Comparison of ENCODE assay signal across 28 mouse cellular contexts in the genomic region with DNA sequence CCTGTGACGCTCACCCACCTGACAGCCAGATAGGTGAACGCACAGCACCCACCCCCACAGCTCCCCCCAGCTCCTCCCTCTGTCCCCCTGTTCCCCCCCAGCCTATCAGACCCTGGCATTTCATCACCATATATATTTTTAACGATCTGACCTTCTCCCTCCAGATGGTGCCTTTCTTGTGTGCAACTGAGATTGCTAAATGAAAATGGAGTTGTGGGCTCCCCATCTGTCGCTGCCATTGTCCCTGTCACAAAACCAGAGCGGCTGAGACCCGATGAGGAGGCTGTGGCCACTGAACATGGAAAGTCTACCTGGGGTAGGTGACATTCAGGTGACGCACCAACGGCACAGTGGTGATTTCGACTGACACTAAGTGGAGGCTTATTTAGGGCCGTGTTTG.
DNase-seq lines count a peak whose midpoint lies in the region; ATAC-seq and TF ChIP-seq lines count a peak whose summit lies in the region.
"Had no signal": no experiment of that assay in that cellular context is flagged by ENCODE, and none has a peak within 500 bp of the region (broad histone marks: within the 10 kb centered on the region; RNA-seq: fewer than 3 reads in every experiment).

No protein-coding gene starts in this region.

- no peaks in the 10 kb centered on the region for H3K27me3 ChIP-seq in forebrain, embryonic 12.5 days
- no peaks in the 10 kb centered on the region for H3K27me3 ChIP-seq in forebrain, embryonic 16.5 days (replicated peaks; ENCODE audit: control insufficient read depth, insufficient read depth, low read length)
- no peaks in the 10 kb centered on the region for H3K27me3 ChIP-seq in neural tube, embryonic 13.5 days
- H3K27me3 ChIP-seq in neural tube, embryonic 15.5 days (replicated peaks), result no peaks in the 10 kb centered on the region
- H3K27me3 ChIP-seq: heart, embryonic 12.5 days; limb, embryonic 13.5 days; liver, embryonic 12.5 days had no signal

- no peak overlapping the region for H3K4me2 ChIP-seq in forebrain, embryonic 12.5 days
- no peak overlapping the region for H3K4me2 ChIP-seq in forebrain, embryonic 16.5 days (ENCODE audit: low read length)
- H3K4me2 ChIP-seq in neural tube, embryonic 13.5 days, result no peak overlapping the region
- H3K4me2 ChIP-seq in neural tube, embryonic 15.5 days, result no peak overlapping the region
- H3K4me2 ChIP-seq: heart, embryonic 12.5 days; limb, embryonic 13.5 days; liver, embryonic 12.5 days had no signal

- H3K9me3 ChIP-seq in forebrain, embryonic 12.5 days, result peaks cover 3% of the 10 kb centered on the region; the same call in 1 of the 2 replicates
- no peaks in the 10 kb centered on the region for H3K9me3 ChIP-seq in forebrain, embryonic 16.5 days (ENCODE audit: control insufficient read depth, low read length)
- H3K9me3 ChIP-seq in neural tube, embryonic 13.5 days, result peaks cover 2% of the 10 kb centered on the region; the same call in 1 of the 2 replicates
- no peaks in the 10 kb centered on the region for H3K9me3 ChIP-seq in neural tube, embryonic 15.5 days (replicated peaks)

- peaks cover 76% of the 10 kb centered on the region for H3K36me3 ChIP-seq in forebrain, embryonic 12.5 days (replicated peaks)
- peaks cover 16% of the 10 kb centered on the region for H3K36me3 ChIP-seq in forebrain, embryonic 16.5 days (ENCODE audit: control insufficient read depth, insufficient read depth)
- H3K36me3 ChIP-seq in neural tube, embryonic 13.5 days, result peaks cover 74% of the 10 kb centered on the region
- H3K36me3 ChIP-seq in neural tube, embryonic 15.5 days, result peaks cover 52% of the 10 kb centered on the region

- H3K27ac ChIP-seq in forebrain, embryonic 12.5 days, result peak overlapping the region; percentile 64
- H3K27ac ChIP-seq in forebrain, embryonic 16.5 days (ENCODE audit: low read length), result no peak overlapping the region
- H3K27ac ChIP-seq in layer of hippocampus, adult 2 months, result peak overlapping the region; percentile 61
- H3K27ac ChIP-seq in neural tube, embryonic 13.5 days (replicated peaks), result peak overlapping the region; percentile 52
- H3K27ac ChIP-seq in neural tube, embryonic 15.5 days (replicated peaks), result no peak overlapping the region
- H3K27ac ChIP-seq: gastrocnemius, adult 2 months; heart, adult 2 months; left cerebral cortex, adult 2 months; limb, embryonic 13.5 days; liver, embryonic 12.5 days; stomach, postnatal 0 days had no signal

- no peaks in the 10 kb centered on the region for H3K4me1 ChIP-seq in forebrain, embryonic 12.5 days
- no peaks in the 10 kb centered on the region; the same call in 1 of the 2 replicates for H3K4me1 ChIP-seq in forebrain, embryonic 16.5 days (replicated peaks; ENCODE audit: control insufficient read depth, insufficient read depth, low read length)
- H3K4me1 ChIP-seq in neural tube, embryonic 13.5 days (replicated peaks), result peaks cover 14% of the 10 kb centered on the region; the same call in 1 of the 2 replicates
- H3K4me1 ChIP-seq in neural tube, embryonic 15.5 days, result peaks cover 4% of the 10 kb centered on the region; the same call in 1 of the 2 replicates
- H3K4me1 ChIP-seq: heart, embryonic 12.5 days; limb, embryonic 13.5 days had no signal

- H3K9ac ChIP-seq in forebrain, embryonic 12.5 days, result no peak overlapping the region
- no peak overlapping the region for H3K9ac ChIP-seq in forebrain, embryonic 16.5 days (replicated peaks; ENCODE audit: low read depth, low read length)
- H3K9ac ChIP-seq in neural tube, embryonic 13.5 days, result no peak overlapping the region
- H3K9ac ChIP-seq in neural tube, embryonic 15.5 days (replicated peaks), result no peak overlapping the region
- H3K9ac ChIP-seq: heart, embryonic 12.5 days; limb, embryonic 13.5 days; liver, embryonic 12.5 days; liver, postnatal 0 days had no signal

- TF ChIP-seq CTCF in layer of hippocampus, adult 2 months (conservative IDR thresholded peaks at IDR 0.05), result no peak

- 82% methylated on average over 10 of the region's 10 CpGs for WGBS in forebrain, embryonic 12.5 days
- WGBS in forebrain, embryonic 16.5 days, result 69% methylated on average over 10 of the region's 10 CpGs
- WGBS in neural tube, embryonic 13.5 days, result 73% methylated on average over 10 of the region's 10 CpGs
- WGBS in neural tube, embryonic 15.5 days, result 61% methylated on average over 10 of the region's 10 CpGs

- H3K4me3 ChIP-seq in forebrain, embryonic 12.5 days (replicated peaks), result no peak overlapping the region
- H3K4me3 ChIP-seq in forebrain, embryonic 16.5 days (replicated peaks; ENCODE audit: low read length), result no peak overlapping the region
- no peak overlapping the region for H3K4me3 ChIP-seq in layer of hippocampus, adult 2 months
- H3K4me3 ChIP-seq in neural tube, embryonic 13.5 days, result no peak overlapping the region
- H3K4me3 ChIP-seq in neural tube, embryonic 15.5 days (replicated peaks), result no peak overlapping the region
- H3K4me3 ChIP-seq: gastrocnemius, adult 2 months; heart, adult 2 months; heart, embryonic 12.5 days; left cerebral cortex, adult 2 months; limb, embryonic 13.5 days; liver, embryonic 12.5 days had no signal

- ATAC-seq in forebrain, embryonic 12.5 days (ENCODE audit: low FRiP score), result no peak
- no peak for ATAC-seq in forebrain, embryonic 16.5 days
- ATAC-seq in neural tube, embryonic 13.5 days (ENCODE audit: low read depth), result no peak
- ATAC-seq in neural tube, embryonic 15.5 days (ENCODE audit: low FRiP score), result no peak
- ATAC-seq: inflammation-experienced regulatory T-cells, adult 6 months; liver, embryonic 12.5 days; liver, postnatal 0 days had no signal

- DNase-seq in layer of hippocampus, adult 2 months (ENCODE audit: low spot score in 2 of 2), result peak in 1 of 2 experiments; percentile 15
- DNase-seq in layer of hippocampus, adult 9-11 months, result no peak
- no peak for DNase-seq in embryo, embryonic 11 days
- DNase-seq: adrenal gland, adult 8-10 months; cerebellum, adult 8-10 months; cerebellum, postnatal 25 days; gastrocnemius, adult 2 months; gastrocnemius, postnatal 36 days; heart, adult 2 months; heart, postnatal 4 days; kidney, adult 11 months; kidney, postnatal 14 days; liver, postnatal 0 days; lung, postnatal 36 days; right cerebral cortex, adult 18-20 months; right cerebral cortex, postnatal 4 days; thymus, adult 18-20 months; thymus, postnatal 25 days had no signal

Comparison
In these comparisons a context has a peak if more than half of its experiments do, and no peak if none do; other contexts are left out.
1. H3K27ac ChIP-seq: peak in forebrain, embryonic 12.5 days (single experiment), layer of hippocampus, adult 2 months (single experiment) and neural tube, embryonic 13.5 days (single experiment); none in forebrain, embryonic 16.5 days (single experiment) and neural tube, embryonic 15.5 days (single experiment).